7 mouse cellular contexts compared by ENCODE assay signal in genomic region chr14:99854467-99854807, GRCm38 (mm10).
DNase-seq lines count a peak whose midpoint lies in the region; ATAC-seq and TF ChIP-seq lines count a peak whose summit lies in the region.
"Not testable (repeated sequence)": the region's sequence is repeated elsewhere in the genome, so short reads cannot be mapped to it uniquely, and the experiment has no call there.

No protein-coding gene starts in this region.

- DNase-seq in MEL-GATA-1-ER (ENCODE audit: extremely low read depth, low read depth) = peak; percentile 53
- DNase-seq in c-Kit-positive CD71-positive TER-119-positive erythroid progenitor cells, embryonic 14.5 days (ENCODE audit: low spot score) = peak; percentile 31
- DNase-seq in liver, embryonic 14.5 days (ENCODE audit: low read depth in 3 of 3, low spot score in 3 of 3) = peak in 2 of 3 experiments; percentile 5 to 14

- H3K9me3 ChIP-seq in intestine, embryonic 16.5 days (ENCODE audit: control insufficient read depth, low read length); liver, embryonic 12.5 days (replicated peaks); liver, embryonic 14.5 days (ENCODE audit: control insufficient read depth, low read length); liver, embryonic 16.5 days (replicated peaks; ENCODE audit: control insufficient read depth, low read length): not testable (repeated sequence)

- not testable (repeated sequence) for ATAC-seq in intestine, embryonic 16.5 days
- ATAC-seq in liver, embryonic 12.5 days = peak; percentile 66
- ATAC-seq in liver, embryonic 14.5 days (ENCODE audit: insufficient read depth) = peak; percentile 71
- ATAC-seq in liver, embryonic 16.5 days (ENCODE audit: low read depth) = peak; percentile 57; the same call in 1 of the 2 replicates

- H3K27ac ChIP-seq in intestine, embryonic 16.5 days (ENCODE audit: low read length) = peak overlapping the region; percentile 45
- H3K27ac ChIP-seq in liver, embryonic 12.5 days; liver, embryonic 14.5 days; liver, embryonic 16.5 days (ENCODE audit: low read length): not testable (repeated sequence)
- peak overlapping the region; percentile 73 for H3K27ac ChIP-seq in small intestine, adult 2 months (ENCODE audit: insufficient read depth, low read depth, low read length)

- TF ChIP-seq POLR2A in small intestine, adult 2 months (IDR thresholded peaks at IDR 0.05; ENCODE audit: low read depth, low read length) = not testable (repeated sequence)

- H3K4me2 ChIP-seq in intestine, embryonic 16.5 days (ENCODE audit: low read depth, low read length); liver, embryonic 14.5 days (ENCODE audit: low read depth); liver, embryonic 16.5 days (ENCODE audit: low read depth, low read length): not testable (repeated sequence)
- 0 out of 2 replicates have a peak overlapping the region, but pooled peaks have one; percentile 8 for H3K4me2 ChIP-seq in liver, embryonic 12.5 days

- H3K36me3 ChIP-seq in intestine, embryonic 16.5 days (ENCODE audit: control insufficient read depth, insufficient read depth, low read length); liver, embryonic 12.5 days; liver, embryonic 14.5 days (replicated peaks; ENCODE audit: control insufficient read depth, insufficient read depth, low read depth); liver, embryonic 16.5 days (ENCODE audit: control insufficient read depth, insufficient read depth); small intestine, adult 2 months (ENCODE audit: control insufficient read depth, insufficient read depth, low read length): not testable (repeated sequence)

- not testable (repeated sequence) for H3K27me3 ChIP-seq in intestine, embryonic 16.5 days (replicated peaks; ENCODE audit: control insufficient read depth, insufficient read depth, low read length); liver, embryonic 12.5 days (replicated peaks); liver, embryonic 14.5 days (ENCODE audit: control insufficient read depth, insufficient read depth, low read length); liver, embryonic 16.5 days (ENCODE audit: control insufficient read depth, insufficient read depth, low read depth, low read length); small intestine, adult 2 months (ENCODE audit: control insufficient read depth, insufficient read depth, low read length)

- peak; percentile 62 for TF ChIP-seq EP300 in liver, embryonic 14.5 days (IDR thresholded peaks at IDR 0.05; ENCODE audit: low read depth)

- not testable (repeated sequence) for TF ChIP-seq CTCF in liver, embryonic 14.5 days (IDR thresholded peaks at IDR 0.05; ENCODE audit: low read depth); small intestine, adult 2 months (IDR thresholded peaks at IDR 0.05; ENCODE audit: extremely low read depth, insufficient read length, insufficient replicate concordance, low read depth, low read length)

- not testable (repeated sequence) for H3K9ac ChIP-seq in intestine, embryonic 16.5 days (ENCODE audit: low read depth, low read length); liver, embryonic 12.5 days; liver, embryonic 14.5 days (replicated peaks); liver, embryonic 16.5 days (ENCODE audit: low read depth, low read length)

- not testable (repeated sequence) for H3K4me1 ChIP-seq in intestine, embryonic 16.5 days (ENCODE audit: control insufficient read depth, insufficient read depth, low read length); liver, embryonic 16.5 days (ENCODE audit: control insufficient read depth, low read depth, low read length)
- H3K4me1 ChIP-seq in liver, embryonic 12.5 days = peaks cover 38% of the 10 kb centered on the region
- H3K4me1 ChIP-seq in liver, embryonic 14.5 days (replicated peaks; ENCODE audit: control insufficient read depth in 2 of 2, insufficient read depth in 2 of 2, low read length in 1 of 2) = peaks cover 15 to 28% of the 10 kb centered on the region in 2 experiments
- H3K4me1 ChIP-seq in small intestine, adult 2 months (ENCODE audit: control insufficient read depth, insufficient read depth, insufficient read length, low read length) = peaks cover 17% of the 10 kb centered on the region; the same call in 1 of the 2 replicates

- H3K4me3 ChIP-seq in intestine, embryonic 16.5 days (ENCODE audit: low read length); liver, embryonic 12.5 days; liver, embryonic 14.5 days (ENCODE audit: insufficient read depth in 1 of 2, low read depth in 2 of 2, low read length in 2 of 2); liver, embryonic 16.5 days (ENCODE audit: low read depth, low read length); small intestine, adult 2 months (ENCODE audit: low read depth, low read length): not testable (repeated sequence)
